Mouse (Mus musculus) erythroid progenitor cell, adult 5-6 weeks (primary cell): ENCODE results near the gene Nfam1. TPM values are rescaled to one million over a fixed set of nuclear protein-coding genes. Genes with fewer than 3 reads are reported as not detected.

Experiments
- ATAC-seq: replicated peaks from 2 replicates; pipeline ENCODE4 v1.8.0; 2016; ENCODE audit warnings: moderate number of reproducible peaks, mild to moderate bottlenecking, moderate TSS enrichment, inconsistent platforms; ENCODE audit not compliant: poor library complexity, low FRiP score, severe bottlenecking
- total RNA-seq, 2 experiments: library from RNA; stranded (forward) in 1 of 2; stranded (reverse) in 1 of 2; fragments of 150-400 nt in 1 of 2; fragments of 186-747, 209-891 nt in 1 of 2; gene quantifications; 2 replicates each; pipeline versions ENCODE4 v1.2.3 to v1.2.4; 2015 to 2017; ENCODE audit warnings: low replicate concordance in 2 of 2

The Nfam1 gene
- total RNA-seq, 2 experiments from 2014 or later: 16.9 to 17.2 TPM

- ATAC-seq: no peak
Observed at GRCm38 (mm10) chr15:83042655-83043361, 9.7 kb upstream of the Nfam1 start.

- no peak for ATAC-seq
Observed at GRCm38 (mm10) chr15:83040156-83040555, 7.0 kb upstream of the Nfam1 start.

GRCm38 (mm10) chr15:83038812-83039211 lies 5.7 kb upstream of the Nfam1 start:
- no peak for ATAC-seq

GRCm38 (mm10) chr15:83037755-83038483 lies 4.8 kb upstream of the Nfam1 start:
- peak; percentile 72 for ATAC-seq

GRCm38 (mm10) chr15:83036900-83037519 lies 3.9 kb upstream of the Nfam1 start:
- ATAC-seq: no peak

- ATAC-seq: no peak
Observed at GRCm38 (mm10) chr15:83036089-83036488, 3.0 kb upstream of the Nfam1 start.

- ATAC-seq: no peak
Observed at GRCm38 (mm10) chr15:83034275-83034977, 1.3 kb upstream of the Nfam1 start.

GRCm38 (mm10) chr15:83030884-83031283 lies 2.2 kb downstream of the Nfam1 start:
- no peak for ATAC-seq

GRCm38 (mm10) chr15:83029725-83030718 lies 3.1 kb downstream of the Nfam1 start:
- ATAC-seq: no peak

- ATAC-seq: no peak
Observed at GRCm38 (mm10) chr15:83026129-83026528, 7.0 kb downstream of the Nfam1 start.

GRCm38 (mm10) chr15:83025041-83025760 lies 7.9 kb downstream of the Nfam1 start:
- no peak for ATAC-seq

GRCm38 (mm10) chr15:83022947-83023346 lies 10.2 kb downstream of the Nfam1 start:
- ATAC-seq: no peak

- no peak for ATAC-seq
Observed at GRCm38 (mm10) chr15:83010990-83011664, 22.0 kb downstream of the Nfam1 start.

GRCm38 (mm10) chr15:83010423-83010822 lies 22.7 kb downstream of the Nfam1 start:
- ATAC-seq: no peak

GRCm38 (mm10) chr15:83009532-83009931 lies 23.6 kb downstream of the Nfam1 start:
- no peak for ATAC-seq

GRCm38 (mm10) chr15:83008761-83009423 lies 24.2 kb downstream of the Nfam1 start:
- ATAC-seq: no peak

GRCm38 (mm10) chr15:83007346-83007920 lies 25.7 kb downstream of the Nfam1 start:
- no peak for ATAC-seq
